Mouse (Mus musculus): ENCODE measurements at regions not wholly inside any gene's neighbourhood (a gene's known extent, or its start where the extent isn't known, plus 50 kb on each side); places are given as distances from the start of the nearest gene placed in this dataset.

- Histone ChIP-seq H3K4me1 (ENCODE audit: control insufficient read depth, insufficient read depth, low read length) (no peaks in the 10 kb centered on the region), H3K27me3 (ENCODE audit: control insufficient read depth, insufficient read depth, low read length, poor library complexity, severe bottlenecking) (no peaks in the 10 kb centered on the region), H3K4me3 (ENCODE audit: low read depth, low read length) (no peak overlapping the region), H3K9ac (ENCODE audit: low read depth, poor library complexity, severe bottlenecking) (no peak overlapping the region), H3K36me3 (ENCODE audit: control insufficient read depth, insufficient read depth, low read length, poor library complexity, severe bottlenecking) (no peaks in the 10 kb centered on the region), H3K9me3 (replicated peaks; ENCODE audit: control insufficient read depth, insufficient read depth, low read length, poor library complexity, severe bottlenecking) (no peaks in the 10 kb centered on the region), H3K27ac (ENCODE audit: insufficient read depth, low read length) (no peak overlapping the region)
- TF ChIP-seq CTCF (IDR thresholded peaks at IDR 0.05; ENCODE audit: low read depth, low read length): no peak
- no peak for TF ChIP-seq EP300 (IDR thresholded peaks at IDR 0.05; ENCODE audit: insufficient read depth, low read depth, low read length)
- TF ChIP-seq POLR2A (IDR thresholded peaks at IDR 0.05; ENCODE audit: insufficient read depth, low read length): no peak
Observed at GRCm38 (mm10) chr3:34512503-34513145, 137.6 kb upstream of the Sox2 start.

GRCm38 (mm10) chr3:34510723-34511122 lies 139.5 kb upstream of the Sox2 start:
- no peak overlapping the region for H3K27ac ChIP-seq (ENCODE audit: insufficient read depth, low read length)
- no peak overlapping the region for H3K4me3 ChIP-seq (ENCODE audit: low read depth, low read length)
- H3K36me3 ChIP-seq (ENCODE audit: control insufficient read depth, insufficient read depth, low read length, poor library complexity, severe bottlenecking): no peaks in the 10 kb centered on the region
- H3K27me3 ChIP-seq (ENCODE audit: control insufficient read depth, insufficient read depth, low read length, poor library complexity, severe bottlenecking): no peaks in the 10 kb centered on the region
- TF ChIP-seq CTCF (IDR thresholded peaks at IDR 0.05; ENCODE audit: low read depth, low read length): no peak
- no peaks in the 10 kb centered on the region for H3K9me3 ChIP-seq (replicated peaks; ENCODE audit: control insufficient read depth, insufficient read depth, low read length, poor library complexity, severe bottlenecking)
- H3K4me1 ChIP-seq (ENCODE audit: control insufficient read depth, insufficient read depth, low read length): no peaks in the 10 kb centered on the region
- H3K9ac ChIP-seq (ENCODE audit: low read depth, poor library complexity, severe bottlenecking): no peak overlapping the region

- TF ChIP-seq POLR2A (IDR thresholded peaks at IDR 0.05; ENCODE audit: insufficient read depth, low read length): no peak
- TF ChIP-seq CTCF (IDR thresholded peaks at IDR 0.05; ENCODE audit: low read depth, low read length): no peak
- no peak for TF ChIP-seq EP300 (IDR thresholded peaks at IDR 0.05; ENCODE audit: insufficient read depth, low read depth, low read length)
- Histone ChIP-seq H3K27me3 (ENCODE audit: control insufficient read depth, insufficient read depth, low read length, poor library complexity, severe bottlenecking) (no peaks in the 10 kb centered on the region), H3K9ac (ENCODE audit: low read depth, poor library complexity, severe bottlenecking) (no peak overlapping the region)
Observed at GRCm38 (mm10) chr3:34509160-34509559, 141.0 kb upstream of the Sox2 start.

GRCm38 (mm10) chr3:34504573-34504894 lies 145.7 kb upstream of the Sox2 start:
- Histone ChIP-seq H3K27me3 (ENCODE audit: control insufficient read depth, insufficient read depth, low read length, poor library complexity, severe bottlenecking) (no peaks in the 10 kb centered on the region), H3K36me3 (ENCODE audit: control insufficient read depth, insufficient read depth, low read length, poor library complexity, severe bottlenecking) (no peaks in the 10 kb centered on the region), H3K4me3 (ENCODE audit: low read depth, low read length) (no peak overlapping the region), H3K4me1 (ENCODE audit: control insufficient read depth, insufficient read depth, low read length) (no peaks in the 10 kb centered on the region), H3K27ac (ENCODE audit: insufficient read depth, low read length) (no peak overlapping the region), H3K9ac (ENCODE audit: low read depth, poor library complexity, severe bottlenecking) (no peak overlapping the region), H3K9me3 (replicated peaks; ENCODE audit: control insufficient read depth, insufficient read depth, low read length, poor library complexity, severe bottlenecking) (no peaks in the 10 kb centered on the region)
- TF ChIP-seq POLR2A (IDR thresholded peaks at IDR 0.05; ENCODE audit: insufficient read depth, low read length) (no peak), CTCF (IDR thresholded peaks at IDR 0.05; ENCODE audit: low read depth, low read length) (no peak), EP300 (IDR thresholded peaks at IDR 0.05; ENCODE audit: insufficient read depth, low read depth, low read length) (no peak)

More at GRCm38 (mm10) chr3:34509160-34509559, 141.0 kb upstream of the Sox2 start:
- Histone ChIP-seq H3K27ac (ENCODE audit: insufficient read depth, low read length) (no peak overlapping the region), H3K4me3 (ENCODE audit: low read depth, low read length) (no peak overlapping the region), H3K4me1 (ENCODE audit: control insufficient read depth, insufficient read depth, low read length) (no peaks in the 10 kb centered on the region), H3K36me3 (ENCODE audit: control insufficient read depth, insufficient read depth, low read length, poor library complexity, severe bottlenecking) (no peaks in the 10 kb centered on the region), H3K9me3 (replicated peaks; ENCODE audit: control insufficient read depth, insufficient read depth, low read length, poor library complexity, severe bottlenecking) (no peaks in the 10 kb centered on the region)

- no peaks in the 10 kb centered on the region for H3K9me3 ChIP-seq (replicated peaks; ENCODE audit: control insufficient read depth, insufficient read depth, low read length, poor library complexity, severe bottlenecking)
- no peaks in the 10 kb centered on the region for H3K36me3 ChIP-seq (ENCODE audit: control insufficient read depth, insufficient read depth, low read length, poor library complexity, severe bottlenecking)
- no peak overlapping the region for H3K9ac ChIP-seq (ENCODE audit: low read depth, poor library complexity, severe bottlenecking)
- no peak for TF ChIP-seq CTCF (IDR thresholded peaks at IDR 0.05; ENCODE audit: low read depth, low read length)
- TF ChIP-seq POLR2A (IDR thresholded peaks at IDR 0.05; ENCODE audit: insufficient read depth, low read length): no peak
- TF ChIP-seq EP300 (IDR thresholded peaks at IDR 0.05; ENCODE audit: insufficient read depth, low read depth, low read length): no peak
- no peaks in the 10 kb centered on the region for H3K27me3 ChIP-seq (ENCODE audit: control insufficient read depth, insufficient read depth, low read length, poor library complexity, severe bottlenecking)
- H3K4me1 ChIP-seq (ENCODE audit: control insufficient read depth, insufficient read depth, low read length): no peaks in the 10 kb centered on the region
- no peak overlapping the region for H3K27ac ChIP-seq (ENCODE audit: insufficient read depth, low read length)
- no peak overlapping the region for H3K4me3 ChIP-seq (ENCODE audit: low read depth, low read length)
Observed at GRCm38 (mm10) chr3:34503874-34504572, 146.2 kb upstream of the Sox2 start.

GRCm38 (mm10) chr3:34496839-34497238 lies 153.4 kb upstream of the Sox2 start:
- Histone ChIP-seq H3K36me3 (ENCODE audit: control insufficient read depth, insufficient read depth, low read length, poor library complexity, severe bottlenecking) (no peaks in the 10 kb centered on the region), H3K4me1 (ENCODE audit: control insufficient read depth, insufficient read depth, low read length) (no peaks in the 10 kb centered on the region), H3K4me3 (ENCODE audit: low read depth, low read length) (no peak overlapping the region), H3K9me3 (replicated peaks; ENCODE audit: control insufficient read depth, insufficient read depth, low read length, poor library complexity, severe bottlenecking) (no peaks in the 10 kb centered on the region), H3K27me3 (ENCODE audit: control insufficient read depth, insufficient read depth, low read length, poor library complexity, severe bottlenecking) (no peaks in the 10 kb centered on the region), H3K9ac (ENCODE audit: low read depth, poor library complexity, severe bottlenecking) (no peak overlapping the region), H3K27ac (ENCODE audit: insufficient read depth, low read length) (no peak overlapping the region)
- TF ChIP-seq EP300 (IDR thresholded peaks at IDR 0.05; ENCODE audit: insufficient read depth, low read depth, low read length): no peak
- no peak for TF ChIP-seq POLR2A (IDR thresholded peaks at IDR 0.05; ENCODE audit: insufficient read depth, low read length)
- TF ChIP-seq CTCF (IDR thresholded peaks at IDR 0.05; ENCODE audit: low read depth, low read length): no peak

Measured in ES-Bruce4 (cell line).